Mouse (Mus musculus): Measurements from ENCODE around the gene Fxr1.

The Fxr1 gene

GRCm38 (mm10) chr3:34102891-34103290 is 83.1 kb downstream of the Fxr1 start:
- Histone ChIP-seq H3K27me3 (ENCODE audit: control insufficient read depth, insufficient read depth, low read length, poor library complexity, severe bottlenecking) (0 out of 2 replicates have a peak, but pooled peaks cover 3% of the 10 kb centered on the region), H3K36me3 (ENCODE audit: control insufficient read depth, insufficient read depth, low read length, poor library complexity, severe bottlenecking) (no peaks in the 10 kb centered on the region)
- DNase-seq (ENCODE audit: low read depth, low spot score) = no peak

DNA sequence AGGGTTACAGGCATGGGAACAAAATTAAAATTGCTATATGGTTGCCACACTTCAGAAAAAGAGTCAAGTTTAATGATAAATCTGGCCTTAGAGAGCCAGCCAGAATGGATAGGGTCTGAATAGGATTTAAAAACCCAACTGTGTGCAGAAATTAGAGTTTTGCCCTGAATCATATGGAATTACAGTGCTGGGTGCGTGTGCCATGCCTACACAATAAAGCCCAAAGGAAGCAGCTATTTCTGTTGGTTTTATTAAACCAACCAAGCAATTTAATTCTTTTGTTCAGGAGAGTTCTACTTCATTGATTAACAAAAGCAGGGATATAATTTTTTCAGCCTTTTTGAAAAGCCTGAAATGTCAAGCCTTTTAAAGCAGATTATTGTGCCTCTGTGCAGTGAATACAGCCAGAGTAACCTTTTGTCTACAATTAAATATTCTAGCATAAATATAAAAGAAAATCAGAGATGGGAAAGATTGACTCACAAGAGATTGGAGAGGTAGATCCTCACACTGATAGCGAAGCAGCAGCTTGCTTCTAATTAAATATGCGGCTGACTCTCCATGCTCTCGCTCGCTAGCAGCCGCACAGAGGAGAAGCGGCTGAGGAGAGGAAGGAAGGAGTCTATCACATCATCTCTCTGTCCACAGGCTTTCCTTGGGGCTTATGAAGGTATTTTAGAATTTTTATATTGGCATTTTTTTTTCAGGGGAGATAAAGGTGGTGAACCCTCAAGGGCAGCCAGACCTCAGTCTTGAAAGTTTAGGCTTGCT is 84.3 kb downstream of the Fxr1 start:
- DNase-seq (ENCODE audit: low read depth, low spot score) = no peak
- H3K27me3 ChIP-seq (ENCODE audit: control insufficient read depth, insufficient read depth, low read length, poor library complexity, severe bottlenecking) = 0 out of 2 replicates have a peak, but pooled peaks cover 3% of the 10 kb centered on the region
- H3K36me3 ChIP-seq (ENCODE audit: control insufficient read depth, insufficient read depth, low read length, poor library complexity, severe bottlenecking) = no peaks in the 10 kb centered on the region

DNA sequence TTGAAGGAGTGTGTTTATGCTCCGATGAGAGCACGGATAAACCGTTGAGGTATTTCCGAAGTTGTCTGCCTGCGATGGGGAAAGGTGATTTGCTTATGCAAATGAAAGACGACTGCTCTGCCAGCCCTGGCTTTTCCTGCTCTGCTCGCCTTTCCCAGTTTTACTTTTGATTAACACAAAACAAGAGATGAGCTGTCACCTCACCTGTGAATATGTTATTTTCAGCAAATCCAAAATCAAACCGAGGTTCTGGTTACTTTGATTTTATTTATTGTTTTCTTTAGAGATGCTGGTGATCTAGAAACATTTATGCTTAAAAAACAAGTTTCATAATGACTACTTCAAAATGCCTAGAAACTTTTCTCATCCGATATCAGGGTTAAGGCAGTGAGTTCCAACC is 86.7 kb downstream of the Fxr1 start:
- no peak for DNase-seq (ENCODE audit: low read depth, low spot score)
- Histone ChIP-seq H3K27me3 (ENCODE audit: control insufficient read depth, insufficient read depth, low read length, poor library complexity, severe bottlenecking) (0 out of 2 replicates have a peak, but pooled peaks cover 3% of the 10 kb centered on the region), H3K36me3 (ENCODE audit: control insufficient read depth, insufficient read depth, low read length, poor library complexity, severe bottlenecking) (no peaks in the 10 kb centered on the region)

GRCm38 (mm10) chr3:34107631-34108030 is 87.9 kb downstream of the Fxr1 start:
- DNase-seq (ENCODE audit: low read depth, low spot score) = no peak
- H3K27me3 ChIP-seq (ENCODE audit: control insufficient read depth, insufficient read depth, low read length, poor library complexity, severe bottlenecking) = 0 out of 2 replicates have a peak, but pooled peaks cover 3% of the 10 kb centered on the region

DNA sequence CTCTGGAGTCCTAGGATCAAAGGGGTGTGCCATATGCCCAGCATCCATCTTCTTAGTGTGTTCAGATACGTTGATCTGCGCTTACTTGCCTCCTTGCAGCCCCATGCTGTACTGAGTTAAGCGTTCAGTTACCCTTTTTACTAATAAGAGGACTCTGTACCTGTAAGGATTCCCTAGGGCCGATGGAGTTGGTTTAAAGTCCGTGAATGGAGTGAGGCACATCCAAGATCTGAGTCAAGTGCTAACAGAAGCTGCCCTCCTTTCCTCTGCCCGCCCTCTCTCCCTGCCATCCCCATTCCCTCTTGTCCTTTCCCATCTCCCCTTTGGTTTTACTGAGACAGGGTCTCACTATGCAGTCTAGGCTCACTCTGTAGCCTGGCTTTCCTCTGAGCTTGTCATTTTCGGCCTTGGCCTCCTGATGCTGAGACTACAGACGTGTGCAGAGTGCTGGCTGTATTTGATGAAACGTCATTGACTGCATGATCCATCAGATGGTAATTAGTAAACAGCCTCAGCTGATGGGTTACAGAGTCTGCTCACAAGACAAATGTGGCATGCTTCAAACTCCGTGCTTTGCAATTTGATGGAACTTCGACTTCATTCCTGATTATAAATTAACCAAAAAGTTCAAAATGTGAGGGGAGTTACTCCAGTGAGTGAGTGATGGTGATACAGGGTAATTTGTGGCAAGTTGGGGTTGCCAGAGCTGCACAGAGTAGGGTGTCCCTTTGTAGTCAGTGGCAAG is 92.4 kb downstream of the Fxr1 start:
- Histone ChIP-seq H3K36me3 (ENCODE audit: control insufficient read depth, insufficient read depth, low read length, poor library complexity, severe bottlenecking) (no peaks in the 10 kb centered on the region), H3K27me3 (ENCODE audit: control insufficient read depth, insufficient read depth, low read length, poor library complexity, severe bottlenecking) (no peaks in the 10 kb centered on the region)
- no peak for DNase-seq (ENCODE audit: low read depth, low spot score)

More at GRCm38 (mm10) chr3:34107631-34108030, 87.9 kb downstream of the Fxr1 start:
- no peaks in the 10 kb centered on the region for H3K36me3 ChIP-seq (ENCODE audit: control insufficient read depth, insufficient read depth, low read length, poor library complexity, severe bottlenecking)

DNA sequence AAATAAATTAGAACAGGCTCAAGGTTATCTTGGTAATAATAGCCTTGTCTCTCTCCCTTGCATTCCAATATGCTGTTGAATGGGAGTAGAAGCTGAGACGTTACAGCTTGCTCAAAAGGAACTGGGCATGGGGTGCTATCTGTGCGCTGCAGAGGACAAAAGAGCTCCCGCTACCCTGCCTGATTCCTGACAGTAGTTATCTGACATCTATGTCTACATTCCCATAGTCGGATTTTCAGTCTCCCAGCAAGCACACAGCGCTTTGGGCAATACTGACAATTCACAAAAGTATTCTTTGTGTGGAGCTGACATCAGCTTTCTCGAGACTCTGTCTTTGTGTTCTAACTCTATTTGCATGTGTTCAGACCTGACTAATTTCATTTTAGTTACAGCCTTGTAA is 96.1 kb downstream of the Fxr1 start:
- Histone ChIP-seq H3K27me3 (ENCODE audit: control insufficient read depth, insufficient read depth, low read length, poor library complexity, severe bottlenecking) (no peaks in the 10 kb centered on the region), H3K36me3 (ENCODE audit: control insufficient read depth, insufficient read depth, low read length, poor library complexity, severe bottlenecking) (no peaks in the 10 kb centered on the region)
- no peak for DNase-seq (ENCODE audit: low read depth, low spot score)

GRCm38 (mm10) chr3:34119869-34120268 is 100.1 kb downstream of the Fxr1 start:
- no peak for DNase-seq (ENCODE audit: low read depth, low spot score)
- Histone ChIP-seq H3K27me3 (ENCODE audit: control insufficient read depth, insufficient read depth, low read length, poor library complexity, severe bottlenecking) (no peaks in the 10 kb centered on the region), H3K36me3 (ENCODE audit: control insufficient read depth, insufficient read depth, low read length, poor library complexity, severe bottlenecking) (no peaks in the 10 kb centered on the region)

Data from splenic B cell, adult 2 months (primary cell).